Mouse (Mus musculus): ENCODE data around the gene Bcl2l10. TPM values are rescaled to one million over a fixed set of nuclear protein-coding genes. Genes with fewer than 3 reads are reported as not detected.

The Bcl2l10 gene
- polyA plus RNA-seq, 1 experiment: not detected

GRCm38 (mm10) chr9:75313138-75313831 lies 34.3 kb upstream of the Bcl2l10 start:
- no peak for TF ChIP-seq POLR2A (IDR thresholded peaks at IDR 0.05; ENCODE audit: insufficient read length, low read depth)
- no peak for TF ChIP-seq MYOD1 (IDR thresholded peaks at IDR 0.05; ENCODE audit: control insufficient read depth in 1 of 3, insufficient read length in 2 of 3, low read depth in 2 of 3)
- TF ChIP-seq TCF12 (IDR thresholded peaks at IDR 0.05; ENCODE audit: insufficient read depth, poor library complexity, severe bottlenecking): no peak
- TF ChIP-seq POLR2AphosphoS2 (IDR thresholded peaks at IDR 0.05; ENCODE audit: insufficient read length, low read depth): no peak
- peak overlapping the region; percentile 65 for H3K4me2 ChIP-seq (ENCODE audit: low read depth)
- no peaks in the 10 kb centered on the region for H3K79me2 ChIP-seq (ENCODE audit: control insufficient read depth, insufficient read depth)
- H3K36me3 ChIP-seq (ENCODE audit: control insufficient read depth, insufficient read depth): no peaks in the 10 kb centered on the region
- H3K4me3 ChIP-seq: peak overlapping the region; percentile 53
- no peaks in the 10 kb centered on the region for H3K27me3 ChIP-seq (ENCODE audit: control insufficient read depth, insufficient read depth, insufficient read length)
- peak overlapping the region; percentile 19 for H3ac ChIP-seq (ENCODE audit: control insufficient read depth, insufficient read length)

- no peaks in the 10 kb centered on the region for H3K36me3 ChIP-seq (ENCODE audit: control insufficient read depth, insufficient read depth)
- H3K4me3 ChIP-seq: peak overlapping the region; percentile 53
- no peaks in the 10 kb centered on the region for H3K27me3 ChIP-seq (ENCODE audit: control insufficient read depth, insufficient read depth, insufficient read length)
- peak overlapping the region; percentile 86 for H3K4me2 ChIP-seq (ENCODE audit: low read depth)
- H3K79me2 ChIP-seq (ENCODE audit: control insufficient read depth, insufficient read depth): no peaks in the 10 kb centered on the region
- peak overlapping the region; percentile 19 for H3ac ChIP-seq (ENCODE audit: control insufficient read depth, insufficient read length)
- TF ChIP-seq TCF3 (IDR thresholded peaks at IDR 0.05; ENCODE audit: insufficient read length, low read depth) (peak; percentile 5), TCF12 (IDR thresholded peaks at IDR 0.05; ENCODE audit: insufficient read depth, poor library complexity, severe bottlenecking) (no peak), REST (IDR thresholded peaks at IDR 0.05; ENCODE audit: insufficient read depth, insufficient read length) (no peak), MAX (IDR thresholded peaks at IDR 0.05; ENCODE audit: low read depth) (no peak), MYOD1 (IDR thresholded peaks at IDR 0.05; ENCODE audit: control insufficient read depth in 1 of 3, insufficient read length in 2 of 3, low read depth in 2 of 3) (no peak), POLR2AphosphoS2 (IDR thresholded peaks at IDR 0.05; ENCODE audit: insufficient read length, low read depth) (no peak), SRF (IDR thresholded peaks at IDR 0.05; ENCODE audit: control insufficient read depth, insufficient read length, low read depth) (no peak), CEBPB (IDR thresholded peaks at IDR 0.05; ENCODE audit: insufficient read depth, poor library complexity, severe bottlenecking) (no peak), USF1 (IDR thresholded peaks at IDR 0.05; ENCODE audit: low read depth) (no peak), POLR2A (IDR thresholded peaks at IDR 0.05; ENCODE audit: insufficient read length, low read depth) (peak; percentile 54), E2F4 (IDR thresholded peaks at IDR 0.05; ENCODE audit: insufficient read depth) (no peak), MYOG (IDR thresholded peaks at IDR 0.05; ENCODE audit: control insufficient read depth in 1 of 3, insufficient read depth in 1 of 3, insufficient read length in 2 of 3, low read depth in 2 of 3) (no peak)
These were observed 33.6 kb upstream of the Bcl2l10 start for GRCm38 (mm10) chr9:75313832-75314516.

GRCm38 (mm10) chr9:75314517-75315105 lies 32.9 kb upstream of the Bcl2l10 start:
- Histone ChIP-seq H3ac (ENCODE audit: control insufficient read depth, insufficient read length) (peak overlapping the region; percentile 19), H3K4me3 (peak overlapping the region; percentile 53), H3K79me2 (ENCODE audit: control insufficient read depth, insufficient read depth) (no peaks in the 10 kb centered on the region), H3K27me3 (ENCODE audit: control insufficient read depth, insufficient read depth, insufficient read length) (no peaks in the 10 kb centered on the region), H3K36me3 (ENCODE audit: control insufficient read depth, insufficient read depth) (no peaks in the 10 kb centered on the region), H3K4me2 (ENCODE audit: low read depth) (peak overlapping the region; percentile 86)
- TF ChIP-seq USF1 (IDR thresholded peaks at IDR 0.05; ENCODE audit: low read depth) (no peak), MAX (IDR thresholded peaks at IDR 0.05; ENCODE audit: low read depth) (no peak)

GRCm38 (mm10) chr9:75315238-75315637 lies 32.3 kb upstream of the Bcl2l10 start:
- Histone ChIP-seq H3K4me2 (ENCODE audit: low read depth) (peak overlapping the region; percentile 86), H3K27me3 (ENCODE audit: control insufficient read depth, insufficient read depth, insufficient read length) (no peaks in the 10 kb centered on the region), H3ac (ENCODE audit: control insufficient read depth, insufficient read length) (no peak overlapping the region), H3K79me2 (ENCODE audit: control insufficient read depth, insufficient read depth) (no peaks in the 10 kb centered on the region), H3K4me3 (peak overlapping the region; percentile 53), H3K36me3 (ENCODE audit: control insufficient read depth, insufficient read depth) (no peaks in the 10 kb centered on the region)
- no peak for TF ChIP-seq MYOG (IDR thresholded peaks at IDR 0.05; ENCODE audit: control insufficient read depth in 1 of 3, insufficient read depth in 1 of 3, insufficient read length in 2 of 3, low read depth in 2 of 3)
- peak; percentile 19 for TF ChIP-seq USF1 (IDR thresholded peaks at IDR 0.05; ENCODE audit: low read depth)
- no peak for TF ChIP-seq E2F4 (IDR thresholded peaks at IDR 0.05; ENCODE audit: insufficient read depth)
- TF ChIP-seq POLR2A (IDR thresholded peaks at IDR 0.05; ENCODE audit: insufficient read length, low read depth): no peak
- no peak for TF ChIP-seq TCF12 (IDR thresholded peaks at IDR 0.05; ENCODE audit: insufficient read depth, poor library complexity, severe bottlenecking)
- TF ChIP-seq CEBPB (IDR thresholded peaks at IDR 0.05; ENCODE audit: insufficient read depth, poor library complexity, severe bottlenecking): no peak
- TF ChIP-seq REST (IDR thresholded peaks at IDR 0.05; ENCODE audit: insufficient read depth, insufficient read length): no peak
- no peak for TF ChIP-seq TCF3 (IDR thresholded peaks at IDR 0.05; ENCODE audit: insufficient read length, low read depth)
- no peak for TF ChIP-seq MAX (IDR thresholded peaks at IDR 0.05; ENCODE audit: low read depth)

- Histone ChIP-seq H3ac (ENCODE audit: control insufficient read depth, insufficient read length) (no peak overlapping the region), H3K27me3 (ENCODE audit: control insufficient read depth, insufficient read depth, insufficient read length) (no peaks in the 10 kb centered on the region), H3K36me3 (ENCODE audit: control insufficient read depth, insufficient read depth) (no peaks in the 10 kb centered on the region), H3K4me2 (ENCODE audit: low read depth) (no peak overlapping the region), H3K4me3 (no peak overlapping the region), H3K79me2 (ENCODE audit: control insufficient read depth, insufficient read depth) (no peaks in the 10 kb centered on the region)
- TF ChIP-seq MYOG (IDR thresholded peaks at IDR 0.05; ENCODE audit: control insufficient read depth in 1 of 3, insufficient read depth in 1 of 3, insufficient read length in 2 of 3, low read depth in 2 of 3) (no peak), POLR2A (IDR thresholded peaks at IDR 0.05; ENCODE audit: insufficient read length, low read depth) (no peak), USF1 (IDR thresholded peaks at IDR 0.05; ENCODE audit: low read depth) (no peak), MYOD1 (IDR thresholded peaks at IDR 0.05; ENCODE audit: control insufficient read depth in 1 of 3, insufficient read length in 2 of 3, low read depth in 2 of 3) (no peak), SRF (IDR thresholded peaks at IDR 0.05; ENCODE audit: control insufficient read depth, insufficient read length, low read depth) (no peak)
These were observed 30.8 kb upstream of the Bcl2l10 start for GRCm38 (mm10) chr9:75316771-75317170.

All from myocyte (in vitro differentiated cells).